Mouse (Mus musculus): ENCODE measurements at regions not wholly inside any gene's neighbourhood (a gene's known extent, or its start where the extent isn't known, plus 50 kb on each side); places are given as distances from the start of the nearest gene placed in this dataset.
"Not testable (repeated sequence)": the region's sequence is repeated elsewhere in the genome, so short reads cannot be mapped to it uniquely, and the experiment has no call there.

DNA sequence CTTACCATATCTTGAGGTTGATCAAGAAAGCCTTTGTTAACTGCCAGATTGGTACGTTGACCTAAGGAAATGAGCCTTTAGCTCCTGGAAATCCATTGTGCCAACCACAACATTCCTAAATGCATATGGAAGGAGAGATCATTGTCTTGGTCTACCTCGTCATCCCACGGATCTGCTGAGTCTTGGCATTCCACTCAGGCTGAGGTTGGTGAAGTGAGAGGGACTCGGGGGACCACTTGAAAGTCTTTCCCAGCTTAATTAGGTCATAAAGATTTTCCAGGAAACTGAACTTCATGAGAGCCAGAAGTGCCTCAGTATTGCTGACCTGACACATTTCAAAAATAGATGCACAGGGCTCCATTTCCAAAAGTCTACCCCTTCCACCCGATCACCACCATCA, 112.5 kb upstream of the Emcn start:
- DNase-seq: no peak

DNA sequence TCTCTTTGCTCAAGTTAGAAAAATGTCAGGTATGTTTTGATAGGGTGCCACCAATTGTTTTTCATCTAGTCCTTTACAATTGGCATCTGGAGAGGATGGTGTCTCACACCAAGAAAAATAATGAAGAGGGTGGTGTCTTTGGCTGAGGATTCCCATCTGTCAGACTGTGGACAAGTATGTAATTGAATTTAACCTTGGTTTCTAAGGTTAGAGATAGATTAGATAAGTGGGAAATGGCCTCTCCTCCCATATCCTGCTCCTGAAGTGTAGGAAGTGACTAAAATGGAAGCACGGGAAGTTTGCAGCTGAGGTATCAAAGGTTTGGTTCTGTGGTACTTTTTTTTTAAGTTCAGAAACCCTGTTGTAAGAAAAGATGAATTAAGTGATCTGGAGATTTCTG, 98.0 kb upstream of the Emcn start:
- no peak for DNase-seq

DNA sequence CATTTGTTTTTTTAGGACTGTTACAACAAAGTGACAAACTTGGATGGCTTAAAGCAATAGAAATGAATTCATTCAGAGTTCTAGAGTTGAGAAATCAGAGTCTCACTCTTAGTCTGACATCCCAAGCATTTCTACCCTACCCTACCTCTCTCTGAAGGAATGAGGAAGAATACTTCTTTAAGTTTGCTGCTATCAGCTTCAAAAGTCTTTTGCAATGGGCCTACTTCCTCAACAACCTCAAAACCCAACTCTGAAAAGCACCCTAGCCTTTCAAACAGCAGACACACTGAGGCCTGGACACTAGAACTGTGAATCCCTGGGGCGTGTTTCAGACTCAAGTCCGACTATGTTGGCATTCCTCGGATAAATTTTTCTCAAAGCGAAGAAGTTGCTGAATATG, 77.0 kb upstream of the Emcn start:
- no peak for DNase-seq

DNA sequence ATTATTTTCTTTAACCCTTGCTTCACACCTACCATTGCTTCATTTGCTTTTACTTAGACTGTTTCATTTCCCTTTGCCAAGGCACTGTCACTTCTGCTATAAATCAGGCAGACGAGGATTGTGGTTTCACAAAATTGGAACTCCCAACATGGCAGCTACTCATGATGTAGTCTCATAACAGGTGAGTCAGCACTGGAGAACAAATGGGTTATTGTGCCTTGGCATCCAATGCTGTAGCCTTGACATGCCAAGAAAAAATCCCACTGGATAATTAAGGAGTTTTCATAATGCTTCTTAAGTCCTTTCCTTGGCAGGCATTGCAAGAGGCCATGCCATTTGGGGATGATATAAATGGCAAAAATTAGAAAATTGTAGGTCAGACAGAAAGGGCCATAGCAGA, 73.1 kb upstream of the Emcn start:
- DNase-seq: peak; percentile 67

DNA sequence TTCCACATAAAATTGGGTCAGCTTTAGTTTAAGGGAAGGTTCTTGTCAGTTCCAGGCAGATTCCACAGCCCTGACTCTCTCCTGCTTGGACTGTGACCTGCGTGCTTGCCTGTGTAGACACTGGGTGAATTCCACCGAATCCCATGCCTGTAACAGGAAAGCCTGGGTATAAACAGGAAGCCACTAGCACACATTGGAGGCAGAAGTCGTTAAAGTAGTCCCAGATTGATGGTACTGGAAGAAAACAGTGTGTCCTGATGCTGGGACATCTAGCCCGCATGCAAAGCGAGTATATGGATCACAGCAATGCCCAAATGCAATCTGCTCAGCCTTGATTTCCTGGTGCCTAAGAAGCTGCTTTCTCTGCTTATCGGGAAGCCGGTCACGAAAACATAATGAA, 65.4 kb upstream of the Emcn start:
- DNase-seq: no peak

DNA sequence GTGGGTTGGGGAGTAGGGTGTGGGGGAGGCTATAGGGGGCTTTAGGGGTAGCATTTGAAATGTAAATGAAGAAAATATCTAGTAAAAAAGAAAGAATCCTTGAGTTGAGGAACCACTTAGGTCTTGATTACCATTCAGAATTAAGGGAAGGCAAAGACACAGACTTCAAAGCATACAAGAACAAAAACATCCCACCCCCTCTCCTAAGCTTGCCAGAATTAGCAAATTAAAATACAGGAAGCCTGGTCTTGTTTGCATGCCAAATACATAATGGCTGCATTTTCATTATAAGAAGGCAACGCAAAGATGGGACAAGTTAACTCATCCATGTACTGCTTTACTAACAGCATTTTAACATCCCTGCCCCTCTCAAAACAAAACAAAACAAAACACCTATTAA, 61.6 kb upstream of the Emcn start:
- DNase-seq: no peak

DNA sequence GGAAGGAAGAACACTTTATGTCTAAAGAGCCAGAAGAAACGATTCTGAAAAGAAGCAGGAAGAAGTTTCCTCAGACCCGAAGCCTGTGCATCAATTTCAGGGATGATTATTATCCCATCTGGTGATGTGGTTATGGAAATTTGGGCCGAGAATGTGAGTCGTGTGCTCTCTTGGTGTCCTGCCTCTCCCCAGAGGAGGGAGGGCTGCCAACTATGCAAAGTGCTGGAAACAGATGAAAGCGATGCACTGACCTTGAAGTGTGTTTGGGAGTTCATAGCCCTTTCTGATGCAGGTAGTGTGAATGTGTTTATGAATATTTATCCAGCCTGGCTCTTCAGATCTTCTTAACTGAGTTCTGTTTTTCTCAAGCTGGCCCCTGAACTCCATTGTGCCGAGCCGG, 59.8 kb upstream of the Emcn start:
- no peak for DNase-seq

DNA sequence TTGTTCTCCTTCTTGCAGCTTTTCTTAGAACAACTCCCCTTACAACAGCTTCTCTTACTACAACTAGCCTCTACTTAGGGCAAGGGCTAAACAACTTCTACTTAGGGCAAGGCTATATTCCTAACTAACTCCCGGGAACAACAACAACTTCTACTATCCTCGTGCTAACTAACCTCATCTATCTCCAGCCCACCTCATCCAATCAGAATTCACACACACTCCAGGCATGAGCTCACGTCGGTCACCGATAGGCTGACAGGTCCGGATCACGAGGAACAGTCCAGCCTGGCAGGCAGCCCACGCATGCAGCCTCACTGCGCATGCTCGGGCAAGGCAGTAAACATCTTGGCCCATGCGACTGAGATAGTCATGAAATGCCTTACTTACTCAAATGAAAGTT, 53.3 kb upstream of the Emcn start:
- not testable (repeated sequence) for DNase-seq

DNA sequence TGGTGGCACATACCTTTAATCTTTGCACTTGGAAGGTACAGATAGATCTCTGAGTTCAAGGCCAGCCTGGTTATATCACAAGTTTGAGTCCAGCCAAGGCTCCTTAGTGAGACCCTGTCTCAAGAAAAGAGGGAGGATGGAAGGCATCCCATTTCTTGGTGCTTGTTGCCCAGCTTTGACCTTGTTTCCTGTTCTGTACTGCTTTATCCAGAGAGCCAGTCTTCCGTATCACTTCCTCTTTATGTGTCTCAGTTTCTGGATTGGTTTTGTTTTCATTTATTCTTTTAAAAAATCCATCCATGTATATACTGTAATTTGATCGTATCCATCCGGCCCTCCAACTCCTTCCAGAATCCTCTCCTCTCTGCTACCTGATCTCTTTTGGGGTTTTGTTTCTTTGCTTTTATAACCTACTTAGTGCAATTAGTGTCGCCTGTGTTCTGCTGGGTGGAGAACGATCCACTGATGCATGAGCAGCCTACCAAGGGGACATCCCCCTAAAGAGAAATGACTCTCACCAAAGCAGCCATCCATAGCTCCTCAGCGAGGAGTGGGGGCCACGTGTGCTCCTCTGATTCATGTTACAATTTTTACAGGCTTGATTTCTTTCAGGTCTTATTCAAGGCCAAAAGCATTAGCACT, 52.4 kb upstream of the Emcn start:
- no peak for DNase-seq

DNA sequence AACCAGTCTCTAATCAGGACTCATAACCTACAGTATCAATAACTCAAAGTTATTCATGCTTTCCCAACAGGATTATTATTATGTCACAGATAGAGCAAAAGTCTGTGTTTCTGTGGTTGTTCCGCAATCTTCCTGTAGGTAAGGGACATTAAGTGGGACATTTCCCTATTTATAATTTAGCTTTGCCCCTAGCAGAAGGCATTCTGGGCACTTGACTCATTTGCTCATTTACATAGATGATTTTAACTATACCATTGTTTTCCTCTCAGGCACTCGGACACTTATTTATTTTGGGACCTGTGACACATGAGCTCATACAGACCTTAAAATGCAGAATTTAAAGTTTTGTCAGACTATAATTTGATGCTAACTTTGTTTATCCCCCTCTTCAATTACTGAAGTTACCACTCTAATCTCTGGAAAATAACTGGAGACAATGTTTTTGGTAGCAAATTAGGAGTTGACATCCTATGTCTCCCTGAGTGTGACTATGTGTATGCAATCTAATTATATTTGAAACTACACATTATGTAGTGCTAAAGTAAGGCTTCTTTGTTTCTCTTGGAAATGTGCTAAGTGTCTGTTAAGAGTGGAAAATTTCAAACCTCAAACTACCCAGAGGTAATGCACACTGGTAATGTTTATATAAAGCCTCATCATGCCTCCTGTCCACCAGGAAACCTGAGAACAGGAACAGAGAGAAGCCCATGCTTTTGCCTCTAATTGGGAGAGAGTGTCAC, 51.8 kb upstream of the Emcn start:
- DNase-seq: no peak

DNA sequence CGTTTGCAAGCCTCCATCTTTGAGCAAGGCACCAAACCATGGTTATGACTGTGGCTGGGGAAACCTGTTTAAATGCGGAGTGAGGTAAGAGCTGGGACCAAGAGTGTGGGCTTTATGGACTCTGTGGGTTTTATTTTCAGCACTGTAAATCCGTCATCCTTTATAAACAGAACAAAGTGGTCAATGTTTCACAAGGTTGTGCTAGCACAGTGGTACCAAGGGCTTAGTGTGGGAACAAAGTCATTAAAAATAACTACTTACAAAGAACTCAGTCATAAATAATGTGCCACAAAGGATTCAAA, 51.2 kb upstream of the Emcn start:
- DNase-seq: no peak
